23 mouse cellular contexts compared by ENCODE assay signal in genomic region chr14:87337950-87338526, GRCm38 (mm10).
DNase-seq lines count a peak whose midpoint lies in the region; ATAC-seq and TF ChIP-seq lines count a peak whose summit lies in the region.
"Had no signal": no experiment of that assay in that cellular context is flagged by ENCODE, and none has a peak within 500 bp of the region (broad histone marks: within the 10 kb centered on the region; RNA-seq: fewer than 3 reads in every experiment).

No protein-coding gene starts in this region.

- peak; percentile 14 to 26 for DNase-seq in layer of hippocampus, adult 2 months (ENCODE audit: low spot score in 2 of 2)
- no peak for DNase-seq in layer of hippocampus, adult 9-11 months
- peak; percentile 3 for DNase-seq in right cerebral cortex, postnatal 4 days
- no peak for DNase-seq in right cerebral cortex, postnatal 14 days
- DNase-seq in embryo, embryonic 11 days, result no peak
- DNase-seq: adrenal gland, postnatal 10 days; cerebellum, adult 11 months; cerebellum, adult 9-11 months; heart, postnatal 36 days; kidney, adult 11 months; kidney, postnatal 4 days; left cerebral cortex, postnatal 4 days; lung, postnatal 36 days; thymus, postnatal 14 days had no signal

- no peak overlapping the region for H3K27ac ChIP-seq in layer of hippocampus, adult 2 months
- H3K27ac ChIP-seq: embryonic facial prominence, embryonic 10.5 days; heart, embryonic 15.5 days; hindbrain, embryonic 13.5 days; kidney, embryonic 15.5 days; limb, embryonic 15.5 days; liver, embryonic 14.5 days; lung, embryonic 15.5 days had no signal

- no peak overlapping the region for H3K4me3 ChIP-seq in layer of hippocampus, adult 2 months
- H3K4me3 ChIP-seq: embryonic facial prominence, embryonic 10.5 days; heart, embryonic 15.5 days; hindbrain, embryonic 13.5 days; kidney, embryonic 15.5 days; limb, embryonic 15.5 days; lung, embryonic 15.5 days had no signal

- no peak for TF ChIP-seq CTCF in layer of hippocampus, adult 2 months (conservative IDR thresholded peaks at IDR 0.05)

- peak; percentile 78 for ATAC-seq in granulocyte monocyte progenitor cell, adult 5-6 weeks (replicated peaks; ENCODE audit: poor library complexity, severe bottlenecking)
- ATAC-seq in CD4-positive, CD25-positive, alpha-beta regulatory T cell, adult 4 months, result no peak

Comparison
In these comparisons a context has a peak if more than half of its experiments do, and no peak if none do; other contexts are left out.
1. DNase-seq: peak in layer of hippocampus, adult 2 months (2 of 2) and right cerebral cortex, postnatal 4 days (single experiment); none in layer of hippocampus, adult 9-11 months (single experiment), right cerebral cortex, postnatal 14 days (single experiment) and embryo, embryonic 11 days (single experiment).